Mouse (Mus musculus): Measurements from ENCODE around the gene Pomt2. TPM values are rescaled to one million over a fixed set of nuclear protein-coding genes. Genes with fewer than 3 reads are reported as not detected.

The Pomt2 gene
- polyA plus RNA-seq, 1 experiment from 2014 or later, result 13.4 TPM

DNA sequence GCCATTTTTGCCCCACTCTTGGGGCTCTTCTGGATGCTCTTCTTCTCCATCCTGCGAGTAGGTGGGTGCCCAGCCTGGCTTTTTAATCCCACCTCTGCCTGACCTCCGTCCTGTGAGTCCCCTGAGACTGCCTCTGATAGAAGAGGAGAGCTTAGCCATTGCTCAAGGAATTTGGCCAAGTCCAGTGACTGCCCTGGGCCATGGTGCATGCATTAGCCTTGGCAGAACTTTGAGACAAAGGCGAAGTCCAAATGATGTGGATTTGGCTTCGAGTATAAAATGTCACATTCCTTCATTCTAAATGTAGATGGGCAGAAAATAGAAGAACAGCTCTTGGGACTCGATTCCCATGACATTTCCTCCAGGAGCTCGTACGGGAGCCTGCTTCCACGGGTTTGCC is 65.0 kb downstream of the Pomt2 start:
- ATAC-seq, result no peak
- Histone ChIP-seq H3K27me3 (replicated peaks; ENCODE audit: control insufficient read depth, insufficient read depth, low read length) (no peaks in the 10 kb centered on the region), H3K36me3 (ENCODE audit: control insufficient read depth, insufficient read depth) (no peaks in the 10 kb centered on the region), H3K4me1 (replicated peaks; ENCODE audit: control insufficient read depth, insufficient read depth, low read length) (no peaks in the 10 kb centered on the region), H3K4me3 (replicated peaks; ENCODE audit: low read length) (no peak overlapping the region), H3K27ac (ENCODE audit: low read length) (no peak overlapping the region), H3K4me2 (ENCODE audit: low read length) (no peak overlapping the region), H3K9ac (replicated peaks; ENCODE audit: low read depth, low read length) (no peak overlapping the region), H3K9me3 (ENCODE audit: control insufficient read depth, low read length) (no peaks in the 10 kb centered on the region)
- WGBS, result 81% methylated on average over 8 of the region's 8 CpGs

DNA sequence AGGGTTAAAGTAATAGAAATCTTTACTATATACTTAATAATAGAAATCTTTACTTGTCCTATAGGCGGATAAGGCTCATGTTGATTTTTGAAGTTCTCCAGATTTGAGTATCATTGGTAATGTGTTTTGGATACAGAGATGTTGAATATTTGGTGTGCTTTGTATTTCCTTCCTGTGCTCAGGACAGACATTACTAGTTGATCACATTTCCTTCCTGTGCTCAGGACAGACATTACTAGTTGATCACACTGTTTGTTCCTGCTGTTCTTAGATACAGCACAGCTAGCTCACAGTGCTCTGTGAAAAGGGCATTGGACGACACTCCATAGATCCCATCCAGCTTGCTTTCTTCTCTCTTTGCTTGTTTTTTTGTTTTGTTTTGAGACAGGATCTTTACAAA is 71.2 kb downstream of the Pomt2 start:
- Histone ChIP-seq H3K9me3 (ENCODE audit: control insufficient read depth, low read length) (no peaks in the 10 kb centered on the region), H3K4me1 (replicated peaks; ENCODE audit: control insufficient read depth, insufficient read depth, low read length) (no peaks in the 10 kb centered on the region), H3K4me3 (replicated peaks; ENCODE audit: low read length) (no peak overlapping the region), H3K36me3 (ENCODE audit: control insufficient read depth, insufficient read depth) (no peaks in the 10 kb centered on the region), H3K4me2 (ENCODE audit: low read length) (no peak overlapping the region), H3K27ac (ENCODE audit: low read length) (no peak overlapping the region), H3K27me3 (replicated peaks; ENCODE audit: control insufficient read depth, insufficient read depth, low read length) (no peaks in the 10 kb centered on the region), H3K9ac (replicated peaks; ENCODE audit: low read depth, low read length) (no peak overlapping the region)
- WGBS, result 90% methylated on average over 2 of the region's 2 CpGs
- ATAC-seq, result no peak

DNA sequence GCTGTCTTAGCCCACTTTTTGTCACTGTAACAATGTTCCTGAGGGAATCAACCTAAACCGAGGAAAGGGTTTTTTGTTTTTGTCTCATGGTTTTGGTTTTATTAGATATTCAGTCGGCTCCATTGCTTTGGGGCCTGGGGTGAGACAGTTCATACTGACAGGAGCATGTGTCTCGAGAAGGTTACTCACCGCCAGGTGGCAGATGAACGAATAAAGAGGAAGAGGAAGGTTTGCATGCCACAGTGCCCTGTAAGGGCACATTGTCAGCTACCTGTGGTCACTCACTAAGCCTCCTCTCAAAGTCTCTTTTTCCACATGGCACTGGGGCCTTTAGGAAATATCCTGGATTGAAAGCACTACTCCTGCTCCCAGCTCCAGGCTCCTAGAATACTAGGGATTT is 77.2 kb downstream of the Pomt2 start:
- no peak for ATAC-seq
- H3K9ac ChIP-seq (replicated peaks; ENCODE audit: low read depth, low read length), result no peak overlapping the region
- no peak overlapping the region for H3K4me2 ChIP-seq (ENCODE audit: low read length)
- H3K4me1 ChIP-seq (replicated peaks; ENCODE audit: control insufficient read depth, insufficient read depth, low read length), result no peaks in the 10 kb centered on the region
- H3K27ac ChIP-seq (ENCODE audit: low read length), result no peak overlapping the region
- no peaks in the 10 kb centered on the region for H3K9me3 ChIP-seq (ENCODE audit: control insufficient read depth, low read length)
- no peaks in the 10 kb centered on the region for H3K27me3 ChIP-seq (replicated peaks; ENCODE audit: control insufficient read depth, insufficient read depth, low read length)
- 81% methylated on average over 5 of the region's 5 CpGs for WGBS
- no peak overlapping the region for H3K4me3 ChIP-seq (replicated peaks; ENCODE audit: low read length)
- no peaks in the 10 kb centered on the region for H3K36me3 ChIP-seq (ENCODE audit: control insufficient read depth, insufficient read depth)

DNA sequence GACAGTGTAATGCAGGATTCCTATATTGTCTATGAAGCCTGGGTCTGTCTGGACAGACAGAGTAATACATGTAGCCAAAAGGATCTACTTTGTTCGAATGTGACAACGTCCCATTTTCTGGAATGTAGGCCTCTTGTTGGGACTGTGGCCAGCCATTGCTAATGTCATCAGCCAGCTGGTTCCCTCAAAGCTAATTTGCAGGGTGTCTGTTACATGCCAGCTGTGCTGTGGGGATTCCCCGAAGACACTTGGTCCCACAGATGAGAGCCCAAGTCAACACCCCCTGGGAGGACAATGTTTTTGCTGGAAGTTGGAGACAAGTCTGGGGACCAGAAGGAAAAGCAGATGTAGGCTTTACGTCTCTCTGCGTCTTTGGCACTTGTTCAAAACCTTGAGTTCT is 81.3 kb downstream of the Pomt2 start:
- H3K27me3 ChIP-seq (replicated peaks; ENCODE audit: control insufficient read depth, insufficient read depth, low read length), result no peaks in the 10 kb centered on the region
- H3K36me3 ChIP-seq (ENCODE audit: control insufficient read depth, insufficient read depth), result no peaks in the 10 kb centered on the region
- no peaks in the 10 kb centered on the region for H3K9me3 ChIP-seq (ENCODE audit: control insufficient read depth, low read length)
- WGBS, result 63% methylated on average over 5 of the region's 5 CpGs
- no peak overlapping the region for H3K9ac ChIP-seq (replicated peaks; ENCODE audit: low read depth, low read length)
- no peak overlapping the region for H3K4me2 ChIP-seq (ENCODE audit: low read length)
- ATAC-seq, result no peak
- no peak overlapping the region for H3K4me3 ChIP-seq (replicated peaks; ENCODE audit: low read length)
- no peaks in the 10 kb centered on the region for H3K4me1 ChIP-seq (replicated peaks; ENCODE audit: control insufficient read depth, insufficient read depth, low read length)
- H3K27ac ChIP-seq (ENCODE audit: low read length), result no peak overlapping the region

DNA sequence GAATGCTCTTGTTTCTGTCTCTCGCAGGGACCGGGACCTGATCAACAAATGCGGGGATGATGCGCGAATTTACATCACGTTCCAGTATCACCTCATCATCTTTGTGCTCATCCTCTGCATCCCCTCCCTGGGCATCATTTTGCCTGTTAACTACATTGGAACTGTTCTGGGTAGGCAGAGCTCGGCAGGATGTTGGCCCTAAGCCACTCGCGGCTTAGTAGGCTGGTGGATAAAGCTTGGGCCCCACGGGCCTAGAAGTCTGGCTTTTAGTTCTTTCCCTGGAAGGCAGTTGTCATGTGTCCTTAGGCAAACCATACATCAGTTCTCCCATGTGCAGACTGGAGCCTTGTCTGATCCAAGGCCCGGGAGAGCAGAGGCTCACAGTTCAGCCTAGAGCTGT is 82.3 kb downstream of the Pomt2 start:
- no peaks in the 10 kb centered on the region for H3K36me3 ChIP-seq (ENCODE audit: control insufficient read depth, insufficient read depth)
- ATAC-seq, result no peak
- H3K27me3 ChIP-seq (replicated peaks; ENCODE audit: control insufficient read depth, insufficient read depth, low read length), result no peaks in the 10 kb centered on the region
- H3K4me1 ChIP-seq (replicated peaks; ENCODE audit: control insufficient read depth, insufficient read depth, low read length), result no peaks in the 10 kb centered on the region
- H3K4me3 ChIP-seq (replicated peaks; ENCODE audit: low read length), result no peak overlapping the region
- H3K9ac ChIP-seq (replicated peaks; ENCODE audit: low read depth, low read length), result no peak overlapping the region
- H3K9me3 ChIP-seq (ENCODE audit: control insufficient read depth, low read length), result no peaks in the 10 kb centered on the region
- no peak overlapping the region for H3K27ac ChIP-seq (ENCODE audit: low read length)
- no peak overlapping the region for H3K4me2 ChIP-seq (ENCODE audit: low read length)
- 83% methylated on average over 11 of the region's 11 CpGs for WGBS

DNA sequence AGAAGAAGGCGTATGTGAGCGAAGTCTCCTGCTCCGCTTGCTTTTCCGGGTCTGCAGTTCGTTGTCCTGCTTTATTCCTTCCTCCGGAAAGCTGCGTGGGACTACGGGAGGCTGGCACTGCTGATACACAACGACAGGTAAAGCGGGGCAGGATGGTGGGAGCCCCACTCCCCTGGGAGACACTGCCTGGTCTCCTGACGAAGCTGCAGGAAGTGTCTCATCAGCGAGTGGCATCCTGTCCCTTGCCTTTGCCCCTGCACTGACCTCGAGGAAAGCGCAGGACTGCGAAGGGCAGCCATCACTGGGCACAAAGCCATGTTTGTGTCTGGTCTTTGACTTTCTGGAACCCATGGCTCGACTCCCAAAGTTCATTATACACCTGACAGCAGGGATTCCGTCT is 90.7 kb downstream of the Pomt2 start:
- peaks cover 13% of the 10 kb centered on the region for H3K27me3 ChIP-seq (replicated peaks; ENCODE audit: control insufficient read depth, insufficient read depth, low read length)
- no peak for ATAC-seq
- H3K9me3 ChIP-seq (ENCODE audit: control insufficient read depth, low read length), result no peaks in the 10 kb centered on the region
- H3K4me1 ChIP-seq (replicated peaks; ENCODE audit: control insufficient read depth, insufficient read depth, low read length), result no peaks in the 10 kb centered on the region
- no peak overlapping the region for H3K9ac ChIP-seq (replicated peaks; ENCODE audit: low read depth, low read length)
- H3K36me3 ChIP-seq (ENCODE audit: control insufficient read depth, insufficient read depth), result no peaks in the 10 kb centered on the region
- no peak overlapping the region for H3K4me2 ChIP-seq (ENCODE audit: low read length)
- 64% methylated on average over 17 of the region's 17 CpGs for WGBS
- H3K4me3 ChIP-seq (replicated peaks; ENCODE audit: low read length), result no peak overlapping the region
- no peak overlapping the region for H3K27ac ChIP-seq (ENCODE audit: low read length)

Other genes with a start within 250 kb of the Pomt2 start
- gene Cipc, start 200.9 kb downstream of the Pomt2 start, polyA plus RNA-seq (2015; fragmentation: Nextera tagmentation; extraction: Ambion mirVana), result 61.5 and 62.7 TPM in 2 replicates
- 5.2 and 9.4 TPM in 2 replicates for gene Zdhhc22, start 157.5 kb downstream of the Pomt2 start, polyA plus RNA-seq (2015; fragmentation: Nextera tagmentation; extraction: Ambion mirVana)
- gene Tmem63c, start 126.6 kb downstream of the Pomt2 start, polyA plus RNA-seq (2015; fragmentation: Nextera tagmentation; extraction: Ambion mirVana), result 6.4 and 11.2 TPM in 2 replicates
- gene Ngb, start 45.4 kb downstream of the Pomt2 start, polyA plus RNA-seq (2015; fragmentation: Nextera tagmentation; extraction: Ambion mirVana), result 2.2 and 3.7 TPM in 2 replicates
- 26.8 and 30.0 TPM in 2 replicates for gene Gstz1, start 803 bp downstream of the Pomt2 start, polyA plus RNA-seq (2015; fragmentation: Nextera tagmentation; extraction: Ambion mirVana)
- gene Samd15, start 51.8 kb upstream of the Pomt2 start, polyA plus RNA-seq (2015; fragmentation: Nextera tagmentation; extraction: Ambion mirVana), result 1.1 and 1.3 TPM in 2 replicates
- 4.7 and 5.1 TPM in 2 replicates for gene Tmed8, start 52.5 kb upstream of the Pomt2 start, polyA plus RNA-seq (2015; fragmentation: Nextera tagmentation; extraction: Ambion mirVana)
- 1.6 TPM in 2 replicates for gene Noxred1, start 90.8 kb upstream of the Pomt2 start, polyA plus RNA-seq (2015; fragmentation: Nextera tagmentation; extraction: Ambion mirVana)
- 79.1 and 80.9 TPM in 2 replicates for gene Vipas39, start 118.3 kb upstream of the Pomt2 start, polyA plus RNA-seq (2015; fragmentation: Nextera tagmentation; extraction: Ambion mirVana)
- 222 TPM in 2 replicates for gene Ahsa1, start 118.5 kb upstream of the Pomt2 start, polyA plus RNA-seq (2015; fragmentation: Nextera tagmentation; extraction: Ambion mirVana)
- gene Ism2, start 151.7 kb upstream of the Pomt2 start, polyA plus RNA-seq (2015; fragmentation: Nextera tagmentation; extraction: Ambion mirVana), result 0.62 and 1.1 TPM in 2 replicates
- 60.6 and 67.6 TPM in 2 replicates for gene Sptlc2, start 240.4 kb upstream of the Pomt2 start, polyA plus RNA-seq (2015; fragmentation: Nextera tagmentation; extraction: Ambion mirVana)

Measured in forebrain, embryonic 16.5 days (tissue).